Mouse (Mus musculus) forebrain, embryonic 16.5 days (tissue): ENCODE results near the gene Herc2. TPM values are rescaled to one million over a fixed set of nuclear protein-coding genes. Genes with fewer than 3 reads are reported as not detected.

Experiments
- ATAC-seq: fragments of 200-750 bp; cut with Nextera tagmentation; 2 replicates; pipeline ENCODE4 v1.8.0; 2017; ENCODE audit warnings: mild to moderate bottlenecking, moderate library complexity
- H3K27ac ChIP-seq: fragments of 300-500 bp; sonication (generic); 2 replicates; pipeline ENCODE4 v1.5.1; 2014; ENCODE audit warnings: low read length, control low read depth
- H3K27me3 ChIP-seq: fragments of 300-500 bp; sonication (generic); replicated peaks from 2 replicates; pipeline ENCODE4 v1.6.1; 2014; ENCODE audit warnings: low read length; ENCODE audit not compliant: control insufficient read depth, insufficient read depth
- H3K36me3 ChIP-seq: fragments of 300-500 bp; sonication (generic); 2 replicates; pipeline ENCODE4 v1.6.1; 2014; ENCODE audit not compliant: control insufficient read depth, insufficient read depth
- H3K4me1 ChIP-seq: fragments of 300-500 bp; sonication (generic); replicated peaks from 2 replicates; pipeline ENCODE4 v1.6.1; 2014; ENCODE audit warnings: low read length; ENCODE audit not compliant: control insufficient read depth, insufficient read depth
- H3K4me2 ChIP-seq: fragments of 300-500 bp; sonication (generic); 2 replicates; pipeline ENCODE4 v1.6.1; 2014; ENCODE audit warnings: mild to moderate bottlenecking, low read length, control low read depth
- H3K4me3 ChIP-seq: fragments of 300-500 bp; sonication (generic); replicated peaks from 2 replicates; pipeline ENCODE4 v1.5.1; 2014; ENCODE audit warnings: mild to moderate bottlenecking, low read length, control low read depth
- H3K9ac ChIP-seq: fragments of 300-500 bp; sonication (generic); replicated peaks from 2 replicates; pipeline ENCODE4 v1.6.1; 2014; ENCODE audit warnings: low read depth, low read length, control low read depth
- H3K9me3 ChIP-seq: fragments of 300-500 bp; sonication (generic); 2 replicates; pipeline ENCODE4 v1.6.1; 2016; ENCODE audit warnings: low read length; ENCODE audit not compliant: control insufficient read depth
- WGBS: fragments of 180-500 bp; shearing (Covaris S2); extraction: QIAGEN DNeasy Blood & Tissue Kit; methylation state at CpG from one replicate; pipeline ENCODE4 v1.1.7; 2014; 5-methylcytosine and 5-hydroxymethylcytosine counted together
- polyA plus RNA-seq: library from polyadenylated mRNA; unstranded; fragments of >200 nt; fragmentation: Nextera tagmentation; extraction: Ambion mirVana; gene quantifications from 2 replicates; pipeline ENCODE4 v1.2.1, GENCODE M21; 2015

Gene Herc2
- polyA plus RNA-seq, 1 experiment from 2014 or later, result 56.2 TPM

DNA sequence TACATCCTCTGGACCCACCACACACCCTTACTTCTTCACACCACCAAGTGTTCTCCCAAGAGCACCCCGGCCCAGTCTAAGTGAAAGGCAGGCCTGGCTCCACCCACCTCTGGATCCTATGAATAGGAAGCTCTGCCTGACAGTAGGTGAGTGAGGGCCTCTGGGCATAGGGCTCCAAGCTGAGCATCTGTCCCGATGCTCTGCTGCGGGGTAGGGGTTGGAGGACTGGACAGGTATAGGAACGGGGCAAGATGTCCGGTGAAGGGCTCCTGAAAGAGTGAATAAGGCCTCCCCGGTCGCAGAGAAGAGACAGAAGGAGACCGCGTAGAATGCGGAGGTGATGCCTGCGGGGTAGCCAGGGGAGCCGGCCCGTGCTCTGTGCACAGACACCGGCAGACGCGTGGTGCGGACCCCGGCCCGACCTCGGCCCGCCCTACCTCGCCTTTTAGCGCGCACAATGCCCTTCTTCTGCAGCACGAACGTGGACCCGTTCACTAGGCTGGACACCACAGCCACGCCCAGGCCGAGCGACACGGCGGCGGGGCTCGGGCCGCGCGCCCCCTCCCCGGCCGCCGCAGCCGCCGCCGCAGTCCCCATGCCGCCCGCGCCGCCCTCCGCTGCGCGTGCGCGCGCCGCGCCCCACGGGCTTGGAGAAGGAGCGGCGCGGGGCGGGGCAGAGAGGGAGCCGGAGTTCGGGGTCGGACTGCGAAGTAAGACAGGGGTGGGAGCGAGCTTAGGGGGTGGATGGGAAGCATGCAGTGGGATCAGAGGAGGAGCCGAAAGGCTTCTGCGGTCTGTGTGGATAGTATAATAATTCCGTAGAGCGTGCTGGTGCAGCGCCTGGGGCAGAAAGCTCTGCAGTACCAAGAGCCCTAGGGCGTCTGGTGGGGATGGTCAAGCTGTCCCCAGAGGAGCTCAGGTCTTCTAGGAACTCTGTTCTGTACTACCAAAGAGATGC, 30.7 kb upstream of the Herc2 start:
- peak; percentile 96 for ATAC-seq
- peak overlapping the region; percentile 75 for H3K9ac ChIP-seq
- 0% methylated on average over 66 of the region's 71 CpGs for WGBS
- peak overlapping the region; percentile 66 for H3K4me3 ChIP-seq
- peaks cover 8% of the 10 kb centered on the region for H3K4me1 ChIP-seq
- no peaks in the 10 kb centered on the region for H3K27me3 ChIP-seq
- H3K4me2 ChIP-seq, result peak overlapping the region; percentile 74
- H3K9me3 ChIP-seq, result no peaks in the 10 kb centered on the region
- peak overlapping the region; percentile 60 for H3K27ac ChIP-seq
- H3K36me3 ChIP-seq, result no peaks in the 10 kb centered on the region

DNA sequence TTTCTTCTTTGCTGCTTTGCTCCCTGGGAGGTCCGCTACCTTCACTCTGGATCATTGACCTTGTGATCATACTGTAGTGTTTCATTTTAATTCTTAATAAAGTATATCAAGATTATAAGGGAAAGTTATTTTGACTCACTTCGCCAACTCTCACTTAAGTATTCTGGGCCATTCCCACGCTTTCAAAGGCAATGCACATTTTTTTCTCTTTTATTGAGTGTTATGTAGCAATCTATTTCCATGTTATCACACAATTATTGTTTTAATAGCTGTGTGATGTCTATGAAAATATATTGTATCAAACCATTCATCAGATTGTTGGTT, 30.1 kb upstream of the Herc2 start, which contains the start of gene Nipa1:
Nipa1 (minus strand) TSS at position 25 of the 324 bp plus-strand sequence.
- peak within 1 kb of the TSS; percentile 60 for H3K27ac ChIP-seq
- H3K4me2 ChIP-seq, result peak within 1 kb of the TSS; percentile 74
- 47% methylated on average over 3 of the region's 3 CpGs for WGBS
- ATAC-seq, result no peak
- H3K9me3 ChIP-seq, result no peaks in the 10 kb centered on the region
- no peaks in the 10 kb centered on the region for H3K36me3 ChIP-seq
- peak within 1 kb of the TSS; percentile 75 for H3K9ac ChIP-seq
- H3K4me1 ChIP-seq, result peaks cover 8% of the 10 kb centered on the region
- peak within 1 kb of the TSS; percentile 66 for H3K4me3 ChIP-seq
- H3K27me3 ChIP-seq, result no peaks in the 10 kb centered on the region

DNA sequence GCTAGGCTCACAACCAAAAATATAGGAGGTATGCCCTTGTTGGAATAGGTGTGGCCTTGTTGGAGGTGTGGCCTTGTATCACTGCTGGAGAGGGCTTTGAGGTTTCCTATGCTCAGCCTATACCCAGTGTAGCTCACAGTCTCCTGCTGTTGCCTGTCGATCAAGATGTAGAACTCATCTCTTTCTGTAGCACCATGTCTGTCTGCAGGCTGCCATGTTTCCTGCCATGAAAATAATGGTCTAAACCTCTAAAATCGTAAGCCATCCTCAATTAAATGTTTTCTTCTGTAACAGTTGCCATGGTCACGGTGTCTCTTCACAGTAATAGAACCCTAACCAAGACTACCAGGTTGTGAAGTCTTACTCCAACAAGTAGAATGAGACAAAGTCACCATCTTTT, 26.4 kb upstream of the Herc2 start:
- H3K9ac ChIP-seq, result no peak overlapping the region
- no peaks in the 10 kb centered on the region for H3K36me3 ChIP-seq
- 90% methylated on average over 3 of the region's 3 CpGs for whole genome bisulfite sequencing
- H3K9me3 ChIP-seq, result no peaks in the 10 kb centered on the region
- H3K4me1 ChIP-seq, result peaks cover 5% of the 10 kb centered on the region
- H3K27me3 ChIP-seq, result no peaks in the 10 kb centered on the region
- no peak overlapping the region for H3K27ac ChIP-seq
- no peak for ATAC-seq
- no peak overlapping the region for H3K4me3 ChIP-seq
- H3K4me2 ChIP-seq, result no peak overlapping the region

DNA sequence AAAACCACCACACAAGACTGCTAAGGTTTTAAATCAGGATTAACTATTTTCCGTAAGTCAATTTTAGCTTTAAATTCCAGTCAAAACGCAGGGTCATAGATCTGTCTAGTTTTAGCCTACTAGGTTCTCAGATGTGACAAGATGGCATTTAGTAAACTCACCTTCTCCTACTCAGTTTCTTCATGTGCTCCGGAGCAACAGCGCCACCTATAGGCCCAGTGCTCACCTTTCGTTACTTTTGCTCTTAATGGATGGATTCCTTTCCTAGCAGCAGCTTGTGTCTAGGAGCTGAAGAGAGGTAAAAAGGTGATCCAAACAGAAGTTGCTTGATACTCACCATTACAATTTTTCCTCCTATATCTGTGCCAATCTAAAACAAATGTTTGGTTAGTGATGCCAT, 7.6 kb upstream of the Herc2 start:
- Histone ChIP-seq H3K4me1 (no peaks in the 10 kb centered on the region), H3K27me3 (no peaks in the 10 kb centered on the region), H3K9me3 (no peaks in the 10 kb centered on the region), H3K27ac (no peak overlapping the region), H3K4me3 (no peak overlapping the region), H3K9ac (no peak overlapping the region), H3K4me2 (no peak overlapping the region), H3K36me3 (no peaks in the 10 kb centered on the region)
- 0 out of 2 replicates have a peak, but pooled peaks have one; percentile 52 for ATAC-seq
- 16% methylated on average over 5 of the region's 5 CpGs for WGBS

DNA sequence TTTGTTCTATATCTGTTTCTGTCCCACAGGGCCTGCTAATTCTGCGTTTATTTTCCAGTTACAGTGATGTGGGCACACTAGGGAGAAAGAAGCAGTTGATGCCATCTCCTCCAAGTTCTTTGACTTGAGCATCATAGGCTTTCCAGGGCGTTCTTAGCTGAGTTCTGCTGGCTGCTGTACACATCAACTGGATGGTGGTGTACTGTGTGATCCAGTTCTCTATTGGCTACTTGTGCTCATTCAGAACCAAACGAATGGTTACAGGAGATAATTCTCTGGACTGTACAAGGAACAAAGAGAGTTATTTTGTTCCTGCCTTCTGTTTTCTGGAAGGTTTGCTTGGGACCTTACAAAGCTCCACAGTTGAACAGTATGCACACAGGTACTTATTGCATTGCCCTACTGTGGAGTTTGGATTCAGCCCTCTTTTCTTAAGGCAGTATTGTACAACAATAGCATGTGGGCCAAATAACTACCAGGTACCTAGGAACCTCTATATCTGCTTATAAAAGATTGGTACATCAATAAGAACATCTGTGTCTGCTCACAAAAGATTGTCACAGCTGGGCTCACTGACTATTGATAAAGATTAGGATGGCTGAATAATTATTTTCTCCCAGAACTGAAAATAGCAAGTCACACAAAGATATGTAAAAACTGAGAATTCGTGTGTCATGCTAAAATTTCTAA, 6.3 kb upstream of the Herc2 start:
- H3K27ac ChIP-seq, result no peak overlapping the region
- no peak overlapping the region for H3K9ac ChIP-seq
- no peaks in the 10 kb centered on the region for H3K36me3 ChIP-seq
- H3K4me2 ChIP-seq, result no peak overlapping the region
- ATAC-seq, result no peak
- H3K27me3 ChIP-seq, result no peaks in the 10 kb centered on the region
- no peaks in the 10 kb centered on the region for H3K9me3 ChIP-seq
- WGBS, result 62% methylated on average over 4 of the region's 4 CpGs
- no peak overlapping the region for H3K4me3 ChIP-seq
- no peaks in the 10 kb centered on the region for H3K4me1 ChIP-seq

DNA sequence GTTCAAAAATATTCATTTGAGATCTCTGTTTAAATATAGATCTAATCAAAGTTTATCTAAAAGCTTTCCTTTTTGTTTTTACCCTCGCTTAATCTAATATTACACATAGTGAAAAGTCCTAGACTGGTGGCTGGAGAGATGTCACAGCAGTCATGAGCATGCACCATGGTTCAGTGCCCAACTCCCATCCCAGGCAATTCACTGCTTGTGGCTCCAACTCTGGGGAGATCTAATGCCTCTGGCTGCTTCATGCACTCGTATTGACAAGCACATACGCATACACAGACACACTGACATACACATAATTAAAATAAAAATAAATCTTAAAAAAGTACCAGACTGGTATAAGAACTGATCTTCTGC, 5.7 kb upstream of the Herc2 start:
- no peaks in the 10 kb centered on the region for H3K36me3 ChIP-seq
- no peak overlapping the region for H3K27ac ChIP-seq
- 0 out of 2 replicates have a peak, but pooled peaks cover 1% of the 10 kb centered on the region for H3K4me1 ChIP-seq
- no peaks in the 10 kb centered on the region for H3K27me3 ChIP-seq
- no peak for ATAC-seq
- WGBS, result 90% methylated on average over 3 of the region's 3 CpGs
- no peak overlapping the region for H3K4me3 ChIP-seq
- no peak overlapping the region for H3K4me2 ChIP-seq
- H3K9ac ChIP-seq, result no peak overlapping the region
- H3K9me3 ChIP-seq, result no peaks in the 10 kb centered on the region

DNA sequence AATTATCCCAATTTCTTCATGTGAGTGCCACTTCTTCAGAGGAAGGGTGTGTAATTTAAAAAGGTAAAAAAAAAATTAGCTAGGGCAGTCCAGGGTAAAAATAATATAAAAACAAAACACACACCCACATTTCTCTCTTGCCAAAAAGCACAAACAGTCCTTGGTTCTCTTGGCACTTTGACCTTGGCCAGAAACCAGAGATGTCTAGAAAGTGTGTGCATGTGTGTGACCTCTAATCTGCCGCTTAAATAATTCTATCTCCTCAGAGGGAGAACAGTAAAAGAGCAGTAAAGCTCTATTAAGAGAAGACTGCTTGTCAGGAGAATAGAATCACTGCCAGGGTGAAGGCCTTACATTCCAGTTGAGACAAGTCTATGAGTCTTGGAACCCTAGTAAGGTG, 2.8 kb upstream of the Herc2 start:
- H3K9ac ChIP-seq, result no peak overlapping the region
- H3K36me3 ChIP-seq, result no peaks in the 10 kb centered on the region
- WGBS, result 89% methylated on average over 1 of the region's 1 CpGs
- H3K4me1 ChIP-seq, result peaks cover 12% of the 10 kb centered on the region
- H3K4me3 ChIP-seq, result no peak overlapping the region
- H3K27me3 ChIP-seq, result no peaks in the 10 kb centered on the region
- H3K27ac ChIP-seq, result no peak overlapping the region
- H3K4me2 ChIP-seq, result no peak overlapping the region
- H3K9me3 ChIP-seq, result no peaks in the 10 kb centered on the region
- ATAC-seq, result no peak

DNA sequence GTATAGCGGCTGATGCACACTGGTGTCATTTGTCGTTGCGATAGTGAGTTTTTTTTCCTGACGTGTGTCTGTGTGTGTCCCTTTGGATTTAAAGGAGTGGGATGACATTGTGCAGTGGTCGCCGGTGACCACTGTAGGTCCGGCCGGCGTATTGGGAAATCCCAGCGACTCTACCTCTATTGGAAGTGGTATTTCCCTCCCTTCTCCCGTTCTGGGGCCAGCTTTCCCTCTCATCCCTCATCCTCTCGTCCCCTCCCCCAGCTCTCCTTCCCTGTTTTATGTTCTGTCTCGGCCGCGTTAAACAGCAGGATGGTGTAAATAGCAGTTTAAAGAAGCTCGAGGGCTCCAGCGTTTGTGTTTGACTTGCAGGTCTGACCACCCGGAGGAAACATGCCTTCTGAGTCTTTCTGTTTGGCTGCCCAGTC, 503 bp downstream of the Herc2 start:
- peak overlapping the region; percentile 82 for H3K4me2 ChIP-seq
- under 1% methylated on average over 18 of the region's 18 CpGs for WGBS
- H3K4me1 ChIP-seq, result peaks cover 19% of the 10 kb centered on the region
- H3K9me3 ChIP-seq, result no peaks in the 10 kb centered on the region
- ATAC-seq, result peak; percentile 8
- H3K27ac ChIP-seq, result peak overlapping the region; percentile 87
- peak overlapping the region; percentile 90 for H3K4me3 ChIP-seq
- peak overlapping the region; percentile 84 for H3K9ac ChIP-seq
- H3K27me3 ChIP-seq, result no peaks in the 10 kb centered on the region
- no peaks in the 10 kb centered on the region for H3K36me3 ChIP-seq

DNA sequence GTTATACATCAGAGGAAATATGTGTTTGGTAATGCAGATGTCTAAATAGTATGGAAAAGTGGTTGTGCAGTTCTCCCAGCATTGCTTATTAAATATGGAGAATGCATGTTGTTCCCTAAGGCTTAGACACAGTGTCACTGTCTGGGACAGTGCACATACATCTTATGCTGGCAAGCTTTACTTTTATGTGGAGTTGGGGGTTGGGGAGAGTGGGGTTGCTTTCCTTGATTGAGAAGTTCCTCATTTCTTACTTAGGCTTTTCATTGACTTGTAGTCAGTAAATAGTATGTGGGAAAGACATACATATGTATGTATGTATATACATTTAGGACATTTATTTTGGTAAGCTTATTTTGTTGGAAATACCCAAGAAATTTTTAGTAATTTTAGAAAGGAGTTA, 3.0 kb downstream of the Herc2 start:
- Histone ChIP-seq H3K4me2 (no peak overlapping the region), H3K4me3 (no peak overlapping the region), H3K4me1 (peaks cover 19% of the 10 kb centered on the region), H3K27ac (no peak overlapping the region), H3K9me3 (no peaks in the 10 kb centered on the region), H3K27me3 (no peaks in the 10 kb centered on the region), H3K9ac (no peak overlapping the region), H3K36me3 (peaks cover 8% of the 10 kb centered on the region; the same call in 1 of the 2 replicates)
- ATAC-seq, result no peak
